Mouse (Mus musculus): ENCODE results near the gene Sds. TPM values are rescaled to one million over a fixed set of nuclear protein-coding genes. Genes with fewer than 3 reads are reported as not detected.
A peak's percentile ranks its signal among the peaks of the same experiment; 100 is the strongest.

Gene Sds
- total RNA-seq, 2 experiments from 2014 or later, result not detected

GRCm38 (mm10) chr5:120505368-120505767 lies 29.0 kb downstream of the Sds start:
- DNase-seq (ENCODE audit: extremely low spot score in 1 of 2, low spot score in 2 of 2), result peak in 1 of 2 experiments; percentile 79
- intact Hi-C loops (cut with DNase I), result loop anchor here (2.0 kb wide), 1 partner anchor 99 kb away; no protein-coding TSS in a partner anchor

GRCm38 (mm10) chr5:120505781-120506180 lies 29.5 kb downstream of the Sds start:
- intact Hi-C loops (cut with DNase I), result loop anchor here (2.0 kb wide), 1 partner anchor 99 kb away; no protein-coding TSS in a partner anchor
- DNase-seq (ENCODE audit: extremely low spot score in 1 of 2, low spot score in 2 of 2), result no peak

GRCm38 (mm10) chr5:120506490-120506889 lies 30.2 kb downstream of the Sds start:
- intact Hi-C loops (cut with DNase I), result no loop called here
- no peak for DNase-seq (ENCODE audit: extremely low spot score in 1 of 2, low spot score in 2 of 2)

- DNase-seq (ENCODE audit: extremely low spot score in 1 of 2, low spot score in 2 of 2), result no peak
- intact Hi-C loops (cut with DNase I), result no loop called here
Observed at GRCm38 (mm10) chr5:120507311-120507710, 31.0 kb downstream of the Sds start.

- intact Hi-C loops (cut with DNase I), result no loop called here
- DNase-seq (ENCODE audit: extremely low spot score in 1 of 2, low spot score in 2 of 2), result peak; percentile 77 to 94
Observed at GRCm38 (mm10) chr5:120510982-120511642, 34.8 kb downstream of the Sds start, which contains the start of gene Slc8b1. Slc8b1 (plus strand) TSS chr5:120511168.

- intact Hi-C loops (cut with DNase I), result no loop called here
- no peak for DNase-seq (ENCODE audit: extremely low spot score in 1 of 2, low spot score in 2 of 2)
Observed at GRCm38 (mm10) chr5:120511643-120512220, 35.4 kb downstream of the Sds start.

GRCm38 (mm10) chr5:120512911-120513555 lies 36.7 kb downstream of the Sds start:
- no peak for DNase-seq (ENCODE audit: extremely low spot score in 1 of 2, low spot score in 2 of 2)
- intact Hi-C loops (cut with DNase I), result no loop called here

GRCm38 (mm10) chr5:120514031-120514677 lies 37.8 kb downstream of the Sds start:
- no peak for DNase-seq (ENCODE audit: extremely low spot score in 1 of 2, low spot score in 2 of 2)
- intact Hi-C loops (cut with DNase I), result no loop called here

GRCm38 (mm10) chr5:120514754-120515153 lies 38.4 kb downstream of the Sds start:
- DNase-seq (ENCODE audit: extremely low spot score in 1 of 2, low spot score in 2 of 2), result peak in 1 of 2 experiments; percentile 80
- intact Hi-C loops (cut with DNase I), result no loop called here

- intact Hi-C loops (cut with DNase I), result no loop called here
- DNase-seq (ENCODE audit: extremely low spot score in 1 of 2, low spot score in 2 of 2), result no peak
Observed at GRCm38 (mm10) chr5:120515451-120515850, 39.1 kb downstream of the Sds start.

GRCm38 (mm10) chr5:120516221-120516984 lies 40.1 kb downstream of the Sds start:
- intact Hi-C loops (cut with DNase I), result no loop called here
- DNase-seq (ENCODE audit: extremely low spot score in 1 of 2, low spot score in 2 of 2), result no peak

- DNase-seq (ENCODE audit: extremely low spot score in 1 of 2, low spot score in 2 of 2), result no peak
- intact Hi-C loops (cut with DNase I), result no loop called here
Observed at GRCm38 (mm10) chr5:120517552-120517951, 41.2 kb downstream of the Sds start.

GRCm38 (mm10) chr5:120522649-120523048 lies 46.3 kb downstream of the Sds start:
- intact Hi-C loops (cut with DNase I), result no loop called here
- DNase-seq (ENCODE audit: extremely low spot score in 1 of 2, low spot score in 2 of 2), result no peak

- no peak for DNase-seq (ENCODE audit: extremely low spot score in 1 of 2, low spot score in 2 of 2)
- intact Hi-C loops (cut with DNase I), result no loop called here
Observed at GRCm38 (mm10) chr5:120524736-120525135, 48.4 kb downstream of the Sds start.

GRCm38 (mm10) chr5:120525737-120526136 lies 49.4 kb downstream of the Sds start:
- DNase-seq (ENCODE audit: extremely low spot score in 1 of 2, low spot score in 2 of 2), result no peak
- intact Hi-C loops (cut with DNase I), result no loop called here

GRCm38 (mm10) chr5:120526311-120526710 lies 50.0 kb downstream of the Sds start:
- no peak for DNase-seq (ENCODE audit: extremely low spot score in 1 of 2, low spot score in 2 of 2)
- intact Hi-C loops (cut with DNase I), result no loop called here

- DNase-seq (ENCODE audit: extremely low spot score in 1 of 2, low spot score in 2 of 2), result no peak
- intact Hi-C loops (cut with DNase I), result no loop called here
Observed at GRCm38 (mm10) chr5:120527296-120527964, 51.1 kb downstream of the Sds start.

- no peak for DNase-seq (ENCODE audit: extremely low spot score in 1 of 2, low spot score in 2 of 2)
- intact Hi-C loops (cut with DNase I), result no loop called here
Observed at GRCm38 (mm10) chr5:120531631-120532030, 55.3 kb downstream of the Sds start.

Measured in left cerebral cortex, postnatal 10 days (tissue).